Mouse (Mus musculus) forebrain, postnatal 0 days (tissue): ENCODE measurements around the gene Cdk4. TPM values are rescaled to one million over a fixed set of nuclear protein-coding genes. Genes with fewer than 3 reads are reported as not detected.

Experiments used
- ATAC-seq: fragments of 200-750 bp; cut with Nextera tagmentation; 2 replicates; pipeline ENCODE4 v1.8.0; 2017; ENCODE audit warnings: mild to moderate bottlenecking, moderate library complexity
- DNase-seq: peaks from one replicate; pipeline ENCODE4 v3.0.0-alpha.2; 2015
- H3K27ac ChIP-seq: fragments of 300-500 bp; sonication (generic); 2 replicates; pipeline ENCODE4 v1.5.1; 2014; ENCODE audit warnings: low read depth, mild to moderate bottlenecking, antibody characterized with exemption, low read length, moderate library complexity, mixed read lengths
- H3K27me3 ChIP-seq: fragments of 300-500 bp; sonication (generic); 2 replicates; pipeline ENCODE4 v1.6.1; 2014; ENCODE audit warnings: mild to moderate bottlenecking, low read length, mixed read lengths; ENCODE audit not compliant: insufficient read depth
- H3K36me3 ChIP-seq: fragments of 300-500 bp; sonication (generic); 2 replicates; pipeline ENCODE4 v1.6.1; 2014; ENCODE audit warnings: mild to moderate bottlenecking, moderate library complexity; ENCODE audit not compliant: insufficient read depth
- H3K4me1 ChIP-seq: fragments of 300-500 bp; sonication (generic); 2 replicates; pipeline ENCODE4 v1.6.1; 2014; ENCODE audit warnings: antibody characterized with exemption; ENCODE audit not compliant: insufficient read depth
- H3K4me2 ChIP-seq: fragments of 300-500 bp; sonication (generic); 2 replicates; pipeline ENCODE4 v1.6.1; 2014; ENCODE audit warnings: low read depth, mild to moderate bottlenecking, moderate library complexity
- H3K4me3 ChIP-seq: fragments of 300-500 bp; sonication (generic); 2 replicates; pipeline ENCODE4 v1.5.1; 2014; ENCODE audit warnings: low read depth, low read length, mixed read lengths
- H3K9ac ChIP-seq: fragments of 300-500 bp; sonication (generic); 2 replicates; pipeline ENCODE4 v1.6.1; 2014; ENCODE audit warnings: mild to moderate bottlenecking
- H3K9me3 ChIP-seq: fragments of 300-500 bp; sonication (generic); 2 replicates; pipeline ENCODE4 v1.6.1; 2016; ENCODE audit warnings: low read length
- CTCF ChIP-seq: sonication (generic); IDR thresholded peaks from 2 replicates; pipeline ENCODE4 v1.5.1; 2016; ENCODE audit warnings: antibody characterized with exemption, control low read depth, low read depth
- WGBS: fragments of 180-500 bp; shearing (Covaris S2); extraction: QIAGEN DNeasy Blood & Tissue Kit; methylation state at CpG from one replicate; pipeline ENCODE4 v1.1.7; 2014; 5-methylcytosine and 5-hydroxymethylcytosine counted together
- polyA plus RNA-seq: library from polyadenylated mRNA; unstranded; fragments of >200 nt; fragmentation: Nextera tagmentation; extraction: Ambion mirVana; gene quantifications from 2 replicates; pipeline ENCODE4 v1.2.1, GENCODE M21; 2015
- total RNA-seq: library from RNA; depleted of rRNA; stranded (reverse); fragments of >200 nt; gene quantifications from 2 replicates; pipeline ENCODE4 v1.2.3, GENCODE M21; 2014

Cdk4 gene
- total and polyA plus RNA-seq, 2 experiments from 2014 or later = 445 to 656 TPM

- Histone ChIP-seq H3K4me2 (no peak within 1 kb of the TSS), H3K4me3 (no peak within 1 kb of the TSS)
Measured at GRCm38 (mm10) chr10:127047954-127048353, 15.4 kb upstream of the Cdk4 start, which contains the start of gene Cyp27b1. Gene Cyp27b1 (plus strand): TSS chr10:127048250.

GRCm38 (mm10) chr10:127048608-127049394 lies 14.5 kb upstream of the Cdk4 start:
- peak; percentile 24; the same call in 1 of the 2 replicates for TF ChIP-seq CTCF
- H3K4me3 ChIP-seq = no peak overlapping the region
- WGBS = 5% methylated on average over 35 of the region's 35 CpGs
- H3K36me3 ChIP-seq = peaks cover 8% of the 10 kb centered on the region; the same call in 1 of the 2 replicates
- ATAC-seq (peak; percentile 34; the same call in 1 of the 2 replicates), DNase-seq (no peak)
- H3K9me3 ChIP-seq = no peaks in the 10 kb centered on the region
- H3K9ac ChIP-seq = no peak overlapping the region
- H3K27me3 ChIP-seq = peaks cover 32% of the 10 kb centered on the region
- H3K4me1 ChIP-seq = no peaks in the 10 kb centered on the region
- no peak overlapping the region for H3K4me2 ChIP-seq
- no peak overlapping the region for H3K27ac ChIP-seq

More at GRCm38 (mm10) chr10:127047954-127048353, 15.4 kb upstream of the Cdk4 start, which contains the start of gene Cyp27b1:
- Histone ChIP-seq H3K36me3 (peaks cover 4% of the 10 kb centered on the region; the same call in 1 of the 2 replicates), H3K4me1 (no peaks in the 10 kb centered on the region), H3K27me3 (peaks cover 32% of the 10 kb centered on the region), H3K27ac (no peak within 1 kb of the TSS), H3K9ac (no peak within 1 kb of the TSS), H3K9me3 (no peaks in the 10 kb centered on the region)
- WGBS = 27% methylated on average over 5 of the region's 5 CpGs
- DNase-seq (no peak), ATAC-seq (no peak)
- TF ChIP-seq CTCF = no peak

GRCm38 (mm10) chr10:127049395-127050118 lies 13.8 kb upstream of the Cdk4 start:
- TF ChIP-seq CTCF = peak; percentile 12; the same call in 1 of the 2 replicates
- no peak overlapping the region for H3K9ac ChIP-seq
- no peaks in the 10 kb centered on the region for H3K4me1 ChIP-seq
- H3K27ac ChIP-seq = no peak overlapping the region
- H3K4me3 ChIP-seq = no peak overlapping the region
- peaks cover 32% of the 10 kb centered on the region for H3K27me3 ChIP-seq
- DNase-seq (no peak), ATAC-seq (no peak)
- no peak overlapping the region for H3K4me2 ChIP-seq
- H3K9me3 ChIP-seq = no peaks in the 10 kb centered on the region
- peaks cover 15% of the 10 kb centered on the region; the same call in 1 of the 2 replicates for H3K36me3 ChIP-seq
- WGBS = 3% methylated on average over 29 of the region's 29 CpGs

- Histone ChIP-seq H3K4me3 (no peak overlapping the region), H3K4me2 (no peak overlapping the region), H3K4me1 (no peaks in the 10 kb centered on the region), H3K36me3 (peaks cover 18% of the 10 kb centered on the region), H3K27me3 (peaks cover 32% of the 10 kb centered on the region), H3K9ac (no peak overlapping the region), H3K27ac (no peak overlapping the region), H3K9me3 (no peaks in the 10 kb centered on the region)
- 17% methylated on average over 10 of the region's 10 CpGs for WGBS
- no peak for TF ChIP-seq CTCF
- ATAC-seq (no peak), DNase-seq (no peak)
Measured at GRCm38 (mm10) chr10:127050119-127050474, 13.2 kb upstream of the Cdk4 start.

- WGBS = 75% methylated on average over 4 of the region's 4 CpGs
- Histone ChIP-seq H3K9me3 (no peaks in the 10 kb centered on the region), H3K36me3 (peaks cover 46% of the 10 kb centered on the region), H3K4me2 (no peak overlapping the region), H3K9ac (no peak overlapping the region), H3K27me3 (peaks cover 13% of the 10 kb centered on the region), H3K27ac (no peak overlapping the region), H3K4me1 (0 out of 2 replicates have a peak, but pooled peaks cover 7% of the 10 kb centered on the region), H3K4me3 (no peak overlapping the region)
- ATAC-seq (no peak), DNase-seq (no peak)
- TF ChIP-seq CTCF = no peak
Measured at GRCm38 (mm10) chr10:127054646-127055045, 8.7 kb upstream of the Cdk4 start.

- Histone ChIP-seq H3K36me3 (peaks cover 46% of the 10 kb centered on the region), H3K9me3 (no peaks in the 10 kb centered on the region), H3K9ac (no peak overlapping the region), H3K27ac (no peak overlapping the region), H3K27me3 (peaks cover 5% of the 10 kb centered on the region), H3K4me3 (no peak overlapping the region), H3K4me1 (0 out of 2 replicates have a peak, but pooled peaks cover 7% of the 10 kb centered on the region), H3K4me2 (no peak overlapping the region)
- 93% methylated on average over 8 of the region's 8 CpGs for WGBS
- DNase-seq = no peak
- ATAC-seq = no peak
- no peak for TF ChIP-seq CTCF
Measured at GRCm38 (mm10) chr10:127055406-127055805, 7.9 kb upstream of the Cdk4 start.

GRCm38 (mm10) chr10:127056490-127056889 lies 6.8 kb upstream of the Cdk4 start:
- H3K9me3 ChIP-seq = no peaks in the 10 kb centered on the region
- H3K4me1 ChIP-seq = 0 out of 2 replicates have a peak, but pooled peaks cover 7% of the 10 kb centered on the region
- no peak overlapping the region for H3K4me2 ChIP-seq
- H3K4me3 ChIP-seq = no peak overlapping the region
- WGBS = 90% methylated on average over 20 of the region's 20 CpGs
- H3K9ac ChIP-seq = no peak overlapping the region
- TF ChIP-seq CTCF = no peak
- no peak overlapping the region for H3K27ac ChIP-seq
- ATAC-seq (no peak), DNase-seq (no peak)
- peaks cover 46% of the 10 kb centered on the region for H3K36me3 ChIP-seq
- no peaks in the 10 kb centered on the region for H3K27me3 ChIP-seq
